Mouse (Mus musculus) liver, postnatal 0 days (tissue): ENCODE measurements around the gene Syt2.

Source experiments
- CTCF ChIP-seq: sonication (generic); IDR thresholded peaks from 2 replicates; pipeline ENCODE4 v1.5.1; 2016; ENCODE audit warnings: antibody characterized with exemption, low read depth
- EP300 ChIP-seq: IDR thresholded peaks from 2 replicates; pipeline ENCODE4 v1.6.1; 2016; ENCODE audit warnings: antibody characterized with exemption, low read depth, mild to moderate bottlenecking

DNA sequence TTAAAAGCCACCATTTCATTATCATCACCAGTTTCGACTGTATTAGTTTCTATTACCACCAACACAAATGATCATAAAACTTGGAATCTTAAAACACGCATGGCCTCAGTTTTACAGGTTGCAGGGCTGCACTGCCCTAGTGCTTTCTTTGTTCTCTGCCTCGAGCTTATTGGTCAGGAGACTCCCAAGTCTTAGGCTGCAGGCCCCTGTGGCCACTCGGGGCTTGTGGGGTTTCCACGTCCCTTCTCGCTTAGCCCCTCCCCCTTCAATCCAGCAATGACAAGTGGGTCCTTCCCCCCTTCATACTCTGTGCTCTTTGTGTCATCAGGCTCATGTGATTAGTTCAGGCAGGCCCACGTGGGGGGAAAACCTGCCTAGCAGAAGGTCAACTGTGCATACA, 141.6 kb downstream of the Syt2 start:
- TF ChIP-seq CTCF = no peak
- no peak for TF ChIP-seq EP300
